Mouse (Mus musculus) megakaryocyte, adult 5-6 weeks (primary cell): ENCODE measurements around the gene Pfkfb4. TPM values are rescaled to one million over a fixed set of nuclear protein-coding genes. Genes with fewer than 3 reads are reported as not detected.

Source experiments
- ATAC-seq: 2 replicates; pipeline ENCODE4 v1.8.0; 2016; ENCODE audit warnings: mild to moderate bottlenecking, inconsistent platforms; ENCODE audit not compliant: poor library complexity, severe bottlenecking
- total RNA-seq, 2 experiments: library from RNA; stranded (forward) in 1 of 2; stranded (reverse) in 1 of 2; fragments of 153-499, 151-499 nt in 1 of 2; fragments of 221-1000, 200-1000 nt in 1 of 2; gene quantifications; 2 replicates each; pipeline versions ENCODE4 v1.2.3 to v1.2.4; 2015 to 2017

Pfkfb4 gene
- total RNA-seq, 2 experiments from 2014 or later, result 19.3 to 53.1 TPM

DNA sequence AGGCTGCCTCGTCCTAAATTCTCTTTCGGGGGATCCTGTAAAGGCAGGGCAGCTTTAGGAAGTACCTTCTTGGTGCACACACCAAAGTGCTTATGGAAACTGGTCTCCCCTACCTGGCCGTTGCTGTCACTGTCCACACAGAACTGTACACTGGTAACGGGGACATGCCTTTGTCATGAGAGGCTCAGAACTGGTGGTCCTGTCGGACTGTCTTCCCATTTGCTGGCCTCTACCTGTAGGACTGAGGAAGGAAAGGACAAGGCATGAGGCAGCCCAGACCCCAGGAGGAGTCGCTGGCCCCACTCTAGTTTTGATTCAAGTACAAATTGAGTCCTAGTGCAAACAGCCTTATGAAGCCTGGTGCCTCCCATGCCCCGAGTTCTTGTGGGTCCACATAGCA, 39.4 kb downstream of the Pfkfb4 start:
- ATAC-seq, result no peak

GRCm38 (mm10) chr9:109031686-109032085, 40.1 kb downstream of the Pfkfb4 start:
- ATAC-seq, result no peak

DNA sequence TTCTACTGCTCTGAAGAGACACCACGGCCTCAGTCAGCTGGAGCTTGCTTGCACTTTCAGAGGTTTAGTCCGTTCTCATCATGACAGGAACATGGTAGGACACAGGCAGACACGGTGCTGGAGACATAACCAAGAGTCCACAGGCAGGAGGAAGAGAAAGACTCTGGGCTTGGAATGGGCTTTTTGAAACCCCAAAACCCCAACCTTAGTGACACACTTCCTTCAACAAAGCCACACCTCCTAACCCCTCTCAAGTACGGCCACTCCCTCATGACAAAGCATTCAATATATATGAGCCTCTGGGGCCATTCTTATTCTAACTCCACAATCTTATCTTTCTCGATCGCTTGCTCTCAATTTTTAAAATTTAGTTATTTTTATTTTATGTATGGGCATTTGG, 40.9 kb downstream of the Pfkfb4 start:
- ATAC-seq, result peak; percentile 92

DNA sequence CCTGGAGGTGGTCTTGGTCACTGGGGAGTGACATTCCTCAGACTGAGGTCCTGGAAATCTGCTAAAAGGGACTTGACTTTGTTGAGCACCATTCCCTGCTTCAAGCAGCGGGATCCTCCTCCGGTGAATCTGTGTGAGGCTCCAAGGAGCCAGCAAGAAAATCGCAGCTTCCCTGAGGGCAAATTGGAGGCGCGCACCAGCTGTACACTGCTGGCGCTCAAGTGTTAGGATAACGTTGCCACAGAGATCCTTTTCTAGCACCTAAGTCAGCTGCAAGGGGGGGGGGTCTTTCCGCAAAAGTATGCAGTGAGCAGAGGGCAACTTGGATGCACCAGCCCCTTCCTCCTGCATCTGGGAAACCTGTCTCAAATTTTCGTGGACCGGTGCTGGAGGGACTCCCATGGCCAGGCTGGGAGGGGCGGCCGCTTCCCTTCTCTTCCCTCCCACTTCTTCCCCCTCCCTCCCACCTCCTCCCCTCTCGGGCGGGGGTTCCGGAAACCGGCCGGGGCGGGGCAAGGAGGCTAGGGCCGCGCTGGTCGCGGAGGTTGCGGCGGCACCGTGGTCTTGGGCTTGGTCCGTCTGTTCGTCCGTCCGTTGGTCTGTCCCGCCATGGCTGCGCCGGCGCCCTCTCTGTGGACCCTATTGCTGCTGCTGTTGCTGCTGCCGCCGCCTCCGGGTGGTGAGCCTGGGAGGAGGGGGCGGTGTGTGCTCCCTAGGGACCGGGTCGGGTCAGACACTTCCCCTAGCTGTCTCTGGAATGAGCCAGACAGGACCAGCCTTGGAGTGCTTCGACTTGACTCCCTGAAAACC, 46.7 kb downstream of the Pfkfb4 start, which contains the start of gene Shisa5:
Gene Shisa5, plus strand, starts transcription at position 480 of the 810 bp plus-strand sequence.
- ATAC-seq, result peak; percentile 99

GRCm38 (mm10) chr9:109038901-109039364, 47.4 kb downstream of the Pfkfb4 start:
- ATAC-seq, result peak; percentile 53

DNA sequence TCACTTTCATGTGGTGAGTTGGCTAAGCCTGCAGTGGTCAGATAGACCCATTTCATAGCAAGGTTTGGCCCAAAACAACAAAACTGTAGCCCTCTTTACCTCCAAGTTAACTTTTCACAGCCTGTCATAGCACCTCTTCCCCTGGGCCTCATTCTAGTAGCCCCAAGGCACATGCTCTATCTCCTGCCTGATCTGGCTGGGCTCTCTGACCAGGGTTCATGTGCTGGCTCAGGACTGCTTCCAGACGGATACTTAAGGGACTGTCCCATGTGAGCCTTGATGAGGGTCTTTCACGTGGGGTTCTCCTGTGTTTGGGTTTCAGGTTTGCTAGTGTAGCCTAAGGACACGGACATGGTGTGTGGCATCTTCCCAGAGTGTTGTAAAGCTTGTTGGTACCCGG, 48.1 kb downstream of the Pfkfb4 start:
- ATAC-seq, result no peak

DNA sequence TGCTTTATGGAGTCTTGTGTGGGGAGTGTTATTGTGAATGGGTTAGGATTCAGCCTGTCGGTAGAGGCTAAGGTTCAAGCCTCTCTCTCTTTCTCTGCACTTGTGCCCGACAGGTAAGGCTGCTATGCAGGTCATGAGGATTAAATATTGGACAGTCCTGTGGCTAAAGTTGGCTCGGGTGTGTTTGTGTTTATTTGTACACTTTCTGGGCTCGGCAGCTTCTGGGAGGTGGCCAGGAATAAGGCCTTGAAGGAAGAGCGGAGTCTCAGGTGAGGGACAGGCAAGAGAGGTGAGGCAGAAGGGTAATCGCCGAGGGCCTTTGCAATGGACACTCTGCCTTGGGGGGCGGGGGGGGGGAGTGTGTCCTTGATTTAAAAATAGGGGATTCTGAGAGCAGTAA, 48.6 kb downstream of the Pfkfb4 start:
- ATAC-seq, result no peak

- no peak for ATAC-seq
These were observed 49.3 kb downstream of the Pfkfb4 start for GRCm38 (mm10) chr9:109040906-109041305.

- no peak for ATAC-seq
These were observed 49.8 kb downstream of the Pfkfb4 start for GRCm38 (mm10) chr9:109041351-109041750.

DNA sequence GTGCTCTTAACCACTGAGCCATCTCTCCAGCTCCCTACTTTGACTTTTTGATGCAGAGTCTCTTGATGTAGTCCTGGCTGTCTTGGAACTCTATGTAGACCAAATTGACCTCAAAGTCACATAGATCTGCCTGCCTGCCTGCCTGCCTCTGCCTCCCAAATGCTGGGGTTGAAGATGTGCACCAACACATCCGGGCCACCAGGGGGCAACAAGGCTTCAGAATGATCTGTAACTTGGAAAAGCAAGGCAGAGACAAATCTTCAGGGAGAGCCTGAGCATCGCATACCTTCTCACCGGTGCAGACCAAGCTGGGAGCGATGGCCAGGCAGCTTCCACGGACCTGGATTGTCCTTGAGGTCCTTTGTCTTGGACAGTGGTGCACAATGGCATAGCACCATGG, 54.7 kb downstream of the Pfkfb4 start:
- peak; percentile 97 for ATAC-seq

GRCm38 (mm10) chr9:109049316-109049715, 57.7 kb downstream of the Pfkfb4 start:
- no peak for ATAC-seq

- no peak for ATAC-seq
These were observed 58.6 kb downstream of the Pfkfb4 start for GRCm38 (mm10) chr9:109049996-109050673.

DNA sequence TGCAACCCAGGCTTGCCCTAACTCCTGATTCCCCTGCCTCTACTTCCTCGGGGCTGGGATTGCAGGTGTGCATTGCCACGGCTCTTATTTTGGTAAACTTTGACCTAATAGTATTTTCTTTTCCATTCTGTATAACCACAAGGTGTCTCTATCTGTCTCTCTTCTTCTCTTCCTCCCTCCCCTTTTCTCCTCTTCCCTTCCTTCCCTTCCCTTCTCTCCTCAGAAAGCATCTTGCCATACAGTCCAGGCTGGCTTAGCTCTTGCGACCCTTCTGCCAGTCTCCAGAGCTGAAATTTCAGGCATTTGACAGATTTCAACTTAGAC, 59.1 kb downstream of the Pfkfb4 start:
- ATAC-seq, result no peak

DNA sequence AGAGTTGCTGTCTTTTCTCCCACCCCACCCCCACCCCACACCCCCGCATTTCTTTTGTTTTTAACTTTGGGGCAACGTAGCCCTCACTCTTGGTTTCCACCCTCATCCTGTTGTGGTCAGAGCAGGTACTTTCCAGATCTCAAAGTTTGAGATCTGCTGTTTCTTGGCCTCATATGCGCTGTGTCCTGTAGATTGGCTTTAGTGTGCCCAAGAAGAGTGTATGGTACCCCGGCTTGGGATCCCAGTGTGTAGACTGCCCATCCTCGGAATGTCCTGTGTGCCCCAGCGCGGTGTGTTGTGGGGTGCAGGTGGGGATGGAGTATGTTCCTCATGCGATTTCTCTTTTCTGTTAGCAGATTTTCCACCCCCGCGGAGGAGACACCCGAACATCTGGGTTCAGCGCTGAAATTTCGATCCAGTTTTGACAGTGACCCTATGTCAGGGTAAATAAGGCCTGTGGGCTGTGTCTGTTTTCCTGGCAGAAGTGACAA, 59.5 kb downstream of the Pfkfb4 start:
- no peak for ATAC-seq

- ATAC-seq, result peak; percentile 32
These were observed 60.3 kb downstream of the Pfkfb4 start for GRCm38 (mm10) chr9:109051651-109052489.

DNA sequence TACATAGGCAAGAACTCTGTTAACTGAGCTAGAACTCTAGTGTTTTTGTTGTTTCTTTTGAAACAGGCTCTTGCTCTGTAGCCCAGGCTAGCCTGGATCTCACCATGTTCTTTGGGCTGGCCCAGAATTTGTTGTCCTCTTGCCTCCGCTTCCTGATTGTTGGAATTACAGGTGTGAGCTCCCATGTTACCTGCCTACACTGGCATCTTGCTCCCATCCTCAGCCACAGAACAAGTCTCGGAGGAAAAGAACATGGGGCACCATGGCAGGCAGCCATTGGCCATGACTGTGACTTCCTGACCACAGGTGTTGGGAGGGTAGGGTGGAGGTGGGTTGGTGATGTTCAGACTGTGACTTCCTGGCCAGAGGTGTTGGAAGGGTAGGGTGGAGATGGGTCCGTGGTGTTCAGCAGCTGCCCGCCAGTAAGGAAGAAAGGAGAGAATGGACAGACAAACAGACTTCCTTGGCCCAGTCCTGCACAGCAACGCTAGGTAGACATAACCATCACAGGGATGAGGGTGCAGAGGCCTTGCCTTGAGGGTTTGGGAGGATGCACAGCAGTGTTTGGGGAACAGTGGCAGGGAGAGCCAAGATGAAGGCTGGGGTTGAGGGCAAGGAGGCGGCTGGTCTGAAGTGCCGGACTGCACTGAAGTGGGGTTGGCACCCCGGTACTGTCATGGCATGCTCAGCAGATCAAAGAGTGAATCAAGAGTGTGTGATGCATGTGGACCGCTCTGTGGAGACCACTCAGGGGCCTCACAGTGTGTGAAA, 61.1 kb downstream of the Pfkfb4 start:
- no peak for ATAC-seq

DNA sequence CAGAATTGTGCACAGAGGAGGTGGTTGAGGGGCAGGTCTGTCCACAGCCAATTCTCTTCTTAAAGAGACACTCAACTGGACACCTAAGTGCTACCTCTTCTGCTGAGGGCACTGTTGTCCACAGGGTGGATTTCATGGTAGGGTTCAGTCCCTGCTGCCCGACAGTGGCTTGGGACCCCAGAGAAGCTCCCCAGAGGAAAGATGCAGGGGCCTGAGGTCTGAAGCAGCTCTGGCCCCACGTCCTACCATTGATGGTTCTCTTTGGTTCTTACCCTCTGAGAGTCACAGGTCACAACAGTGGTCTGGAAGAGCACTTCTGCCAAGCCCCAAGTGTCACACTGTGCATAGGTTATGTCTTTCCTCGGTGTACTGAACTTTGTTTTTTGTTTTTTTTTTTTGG, 61.8 kb downstream of the Pfkfb4 start:
- no peak for ATAC-seq

GRCm38 (mm10) chr9:109053851-109054250, 62.3 kb downstream of the Pfkfb4 start:
- no peak for ATAC-seq

GRCm38 (mm10) chr9:109054712-109055111, 63.1 kb downstream of the Pfkfb4 start:
- ATAC-seq, result peak; percentile 47

DNA sequence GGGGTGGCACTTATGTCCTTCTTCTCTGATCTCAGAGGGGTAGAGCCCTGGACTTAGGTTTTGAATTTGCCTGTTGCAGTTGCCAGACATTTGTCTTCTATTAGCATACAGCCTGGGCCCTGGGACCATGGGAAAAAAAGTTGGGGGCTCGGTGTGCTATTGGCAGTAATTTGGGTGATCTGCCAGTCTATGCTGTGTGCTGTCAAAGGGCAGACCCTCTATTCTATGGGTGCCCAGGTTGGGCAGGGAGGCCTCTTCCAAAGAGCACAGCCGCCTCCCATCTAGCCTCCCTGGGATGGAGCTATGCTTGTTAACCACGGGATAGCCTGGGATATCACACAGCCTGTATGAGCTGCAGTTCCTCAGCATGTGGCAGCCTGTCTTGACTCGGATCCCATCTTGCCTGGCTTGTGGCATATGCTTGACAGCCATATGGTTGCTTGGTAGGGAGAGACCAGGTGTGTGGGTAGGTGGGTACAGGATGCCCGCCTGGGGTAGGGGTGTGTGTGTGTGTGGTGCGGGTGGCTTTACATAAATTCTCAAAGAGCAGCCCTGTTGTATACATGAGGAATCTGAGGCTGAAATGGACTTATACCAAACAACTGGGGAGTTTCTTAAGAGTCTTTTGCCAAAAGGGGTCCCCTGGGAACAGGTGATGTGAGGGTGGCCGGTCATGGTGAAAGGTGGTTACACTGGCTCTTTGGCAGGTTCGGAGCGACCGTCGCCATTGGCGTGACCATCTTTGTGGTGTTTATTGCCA, 63.9 kb downstream of the Pfkfb4 start:
- no peak for ATAC-seq
